Mouse (Mus musculus): ENCODE measurements around the gene Gm5724. TPM values are rescaled to one million over a fixed set of nuclear protein-coding genes. Genes with fewer than 3 reads are reported as not detected.

Gene Gm5724
- not detected in 2 replicates for polyA plus RNA-seq (2014; fragmentation: Nextera tagmentation; extraction: Ambion mirVana)

GRCm38 (mm10) chr6:141773710-141774109 lies at the start of gene Gm5724:
Gene Gm5724, minus strand, starts transcription at chr6:141773810.
- H3K27ac ChIP-seq (ENCODE audit: low read depth): no peak within 1 kb of the TSS
- no peak within 1 kb of the TSS for H3K4me2 ChIP-seq
- TF ChIP-seq CTCF (IDR thresholded peaks at IDR 0.05; ENCODE audit: low read depth): no peak
- DNase-seq: no peak
- no peaks in the 10 kb centered on the region for H3K9me3 ChIP-seq (ENCODE audit: low read depth, low read length)
- 82% methylated on average over 3 of the region's 3 CpGs for WGBS
- ATAC-seq (ENCODE audit: insufficient read depth): no peak
- H3K9ac ChIP-seq: no peak within 1 kb of the TSS
- H3K27me3 ChIP-seq (ENCODE audit: insufficient read depth, low read length): no peaks in the 10 kb centered on the region
- H3K4me1 ChIP-seq (ENCODE audit: insufficient read depth): no peaks in the 10 kb centered on the region
- no peaks in the 10 kb centered on the region for H3K36me3 ChIP-seq (ENCODE audit: insufficient read depth)
- H3K4me3 ChIP-seq (ENCODE audit: low read depth, low read length): no peak within 1 kb of the TSS

- Histone ChIP-seq H3K27ac (ENCODE audit: low read depth) (no peak overlapping the region), H3K9ac (no peak overlapping the region), H3K9me3 (ENCODE audit: low read depth, low read length) (no peaks in the 10 kb centered on the region), H3K27me3 (ENCODE audit: insufficient read depth, low read length) (no peaks in the 10 kb centered on the region), H3K4me2 (no peak overlapping the region), H3K4me1 (ENCODE audit: insufficient read depth) (no peaks in the 10 kb centered on the region), H3K4me3 (ENCODE audit: low read depth, low read length) (no peak overlapping the region), H3K36me3 (ENCODE audit: insufficient read depth) (no peaks in the 10 kb centered on the region)
- peak; percentile 77 for ATAC-seq (ENCODE audit: insufficient read depth)
- DNase-seq: peak; percentile 81
- 16% methylated on average over 1 of the region's 1 CpGs for WGBS
- peak; percentile 78 for TF ChIP-seq CTCF (IDR thresholded peaks at IDR 0.05; ENCODE audit: low read depth)
Measured at GRCm38 (mm10) chr6:141797837-141798236, 24.2 kb upstream of the Gm5724 start.

GRCm38 (mm10) chr6:141774476-141774875 lies 866 bp upstream of the Gm5724 start:
- Histone ChIP-seq H3K27ac (ENCODE audit: low read depth) (no peak overlapping the region), H3K9ac (no peak overlapping the region), H3K9me3 (ENCODE audit: low read depth, low read length) (no peaks in the 10 kb centered on the region), H3K4me1 (ENCODE audit: insufficient read depth) (no peaks in the 10 kb centered on the region), H3K4me3 (ENCODE audit: low read depth, low read length) (no peak overlapping the region), H3K36me3 (ENCODE audit: insufficient read depth) (no peaks in the 10 kb centered on the region), H3K27me3 (ENCODE audit: insufficient read depth, low read length) (no peaks in the 10 kb centered on the region), H3K4me2 (no peak overlapping the region)
- no peak for TF ChIP-seq CTCF (IDR thresholded peaks at IDR 0.05; ENCODE audit: low read depth)
- DNase-seq (no peak), ATAC-seq (ENCODE audit: insufficient read depth) (no peak)
- WGBS: 77% methylated on average over 2 of the region's 2 CpGs

GRCm38 (mm10) chr6:141691246-141691645 lies 82.4 kb downstream of the Gm5724 start:
- Histone ChIP-seq H3K27me3 (ENCODE audit: insufficient read depth, low read length) (no peaks in the 10 kb centered on the region), H3K9me3 (ENCODE audit: low read depth, low read length) (no peaks in the 10 kb centered on the region), H3K4me2 (no peak overlapping the region), H3K4me3 (ENCODE audit: low read depth, low read length) (no peak overlapping the region), H3K36me3 (ENCODE audit: insufficient read depth) (no peaks in the 10 kb centered on the region), H3K9ac (no peak overlapping the region), H3K4me1 (ENCODE audit: insufficient read depth) (no peaks in the 10 kb centered on the region), H3K27ac (ENCODE audit: low read depth) (no peak overlapping the region)
- ATAC-seq (ENCODE audit: insufficient read depth) (no peak), DNase-seq (no peak)
- TF ChIP-seq CTCF (IDR thresholded peaks at IDR 0.05; ENCODE audit: low read depth): no peak

GRCm38 (mm10) chr6:141687008-141687407 lies 86.6 kb downstream of the Gm5724 start:
- ATAC-seq (ENCODE audit: insufficient read depth) (no peak), DNase-seq (no peak)
- Histone ChIP-seq H3K27me3 (ENCODE audit: insufficient read depth, low read length) (no peaks in the 10 kb centered on the region), H3K27ac (ENCODE audit: low read depth) (no peak overlapping the region), H3K9ac (no peak overlapping the region), H3K4me3 (ENCODE audit: low read depth, low read length) (no peak overlapping the region), H3K9me3 (ENCODE audit: low read depth, low read length) (no peaks in the 10 kb centered on the region), H3K4me1 (ENCODE audit: insufficient read depth) (no peaks in the 10 kb centered on the region), H3K4me2 (no peak overlapping the region), H3K36me3 (ENCODE audit: insufficient read depth) (no peaks in the 10 kb centered on the region)
- TF ChIP-seq CTCF (IDR thresholded peaks at IDR 0.05; ENCODE audit: low read depth): no peak
- WGBS: 54% methylated on average over 4 of the region's 4 CpGs

Other genes starting within 250 kb of the Gm5724 start
- 0.18 TPM in 1 of 2 replicates, not detected in the other for gene Slco1c1, start 249.4 kb downstream of the Gm5724 start, polyA plus RNA-seq (2014; fragmentation: Nextera tagmentation; extraction: Ambion mirVana)
- not detected in 2 replicates for gene Slco1b2, start 144.3 kb downstream of the Gm5724 start, polyA plus RNA-seq (2014; fragmentation: Nextera tagmentation; extraction: Ambion mirVana)
- not detected in 2 replicates for gene Slco1a4, start 82.4 kb upstream of the Gm5724 start, polyA plus RNA-seq (2014; fragmentation: Nextera tagmentation; extraction: Ambion mirVana)
- not detected in 2 replicates for gene Slco1a1, start 173.2 kb upstream of the Gm5724 start, polyA plus RNA-seq (2014; fragmentation: Nextera tagmentation; extraction: Ambion mirVana)
- 0.08 TPM in 1 of 2 replicates, not detected in the other for gene Gm6614, start 237.6 kb upstream of the Gm5724 start, polyA plus RNA-seq (2014; fragmentation: Nextera tagmentation; extraction: Ambion mirVana)

Measured in lung, embryonic 14.5 days (tissue).